Mouse (Mus musculus): ENCODE results near the gene Atp5k. TPM values are rescaled to one million over a fixed set of nuclear protein-coding genes. Genes with fewer than 3 reads are reported as not detected.

Atp5k gene
- 26.6 and 48.0 TPM in 2 replicates for polyA plus RNA-seq (2012; rRNA removed; ENCODE audit: low replicate concordance)

DNA sequence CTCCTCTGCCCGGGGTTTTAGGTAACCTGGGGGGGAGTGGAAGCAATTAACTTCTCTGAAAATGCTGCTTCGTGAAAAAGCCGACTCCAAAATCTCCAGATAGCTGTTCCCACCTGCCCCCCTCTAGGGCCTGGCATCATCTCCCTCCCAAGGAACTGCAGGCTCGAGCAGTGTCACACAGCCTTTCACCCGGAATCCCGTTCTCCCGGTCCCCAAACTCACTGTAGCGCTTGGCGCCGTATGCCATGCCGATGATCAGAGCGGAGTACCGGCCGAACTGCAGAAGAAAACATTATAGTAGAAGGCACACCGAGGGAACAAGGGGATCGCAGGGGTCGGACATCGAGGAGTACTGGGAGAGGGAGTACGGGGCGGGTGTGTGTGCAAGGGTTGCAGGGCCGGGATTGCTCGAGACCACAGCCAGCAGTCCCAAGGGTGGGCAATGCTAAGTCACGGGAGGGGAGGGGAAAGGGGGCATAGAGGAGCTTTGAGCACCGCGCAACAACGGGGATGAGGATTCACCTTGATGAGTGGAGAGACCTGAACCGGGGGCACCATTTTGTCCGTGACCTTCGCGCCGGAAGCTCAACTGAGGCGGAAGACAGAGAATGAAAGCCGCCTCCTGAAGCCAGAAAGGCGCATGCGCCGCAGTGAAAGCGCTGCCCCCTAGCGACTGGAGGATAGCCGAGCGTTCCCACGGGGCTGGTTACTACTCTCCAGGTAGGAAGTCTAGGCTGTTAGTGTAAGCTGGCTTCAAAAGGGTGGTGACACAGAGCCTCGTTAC is at the start of gene Atp5k:
Gene Atp5k, minus strand, starts transcription at position 645 of the 784 bp plus-strand sequence.

GRCm38 (mm10) chr5:108461082-108462065 is 27.1 kb upstream of the Atp5k start, which contains the start of gene Pcgf3:
Pcgf3 (plus strand) TSS chr5:108461232.

GRCm38 (mm10) chr5:108448785-108449668 is 14.8 kb upstream of the Atp5k start, which contains the start of gene Mfsd7a:
Mfsd7a (minus strand) TSS chr5:108448891.

DNA sequence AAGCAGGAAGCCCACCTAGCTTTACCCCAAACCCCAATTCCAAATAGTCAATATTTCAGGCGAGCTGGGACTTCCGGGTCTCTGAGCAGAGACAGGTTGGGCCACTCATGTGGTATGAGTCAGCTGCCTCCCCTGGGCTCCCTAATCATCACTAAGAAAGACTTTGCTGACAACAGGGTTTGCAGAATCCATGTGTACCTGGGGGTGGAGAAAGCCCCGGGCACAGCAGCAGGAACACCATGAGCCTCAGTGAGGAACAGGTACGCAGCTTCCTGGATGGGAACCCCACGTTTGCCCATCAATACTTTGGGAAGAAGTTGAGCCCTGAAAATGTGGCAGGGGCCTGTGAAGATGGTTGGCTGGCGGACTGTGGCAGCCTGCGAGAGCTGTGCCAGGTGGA is 46.0 kb downstream of the Atp5k start, which contains the start of gene Pde6b:
Gene Pde6b, plus strand, starts transcription at position 191 of the 400 bp plus-strand sequence.

Other genes starting within 250 kb of the Atp5k start
- gene Dr1, start 165.6 kb downstream of the Atp5k start, polyA plus RNA-seq (2012; rRNA removed; ENCODE audit: low replicate concordance): 16.5 and 31.6 TPM in 2 replicates
- gene Pigg, start 121.8 kb downstream of the Atp5k start, polyA plus RNA-seq (2012; rRNA removed; ENCODE audit: low replicate concordance): 5.3 and 8.4 TPM in 2 replicates
- gene Gm42517, start 66.5 kb downstream of the Atp5k start, polyA plus RNA-seq (2012; rRNA removed; ENCODE audit: low replicate concordance): 4.7 and 14.9 TPM in 2 replicates
- gene Pde6b, start 46.1 kb downstream of the Atp5k start, polyA plus RNA-seq (2012; rRNA removed; ENCODE audit: low replicate concordance): not detected in 2 replicates
- gene Mfsd7a, start 14.4 kb upstream of the Atp5k start, polyA plus RNA-seq (2012; rRNA removed; ENCODE audit: low replicate concordance): 8.6 and 13.8 TPM in 2 replicates
- 4.6 and 11.1 TPM in 2 replicates for gene Pcgf3, start 26.8 kb upstream of the Atp5k start, polyA plus RNA-seq (2012; rRNA removed; ENCODE audit: low replicate concordance)
- 0.11 and 0.22 TPM in 2 replicates for gene Cplx1, start 115.6 kb upstream of the Atp5k start, polyA plus RNA-seq (2012; rRNA removed; ENCODE audit: low replicate concordance)
- gene Gak, start 195.3 kb upstream of the Atp5k start, polyA plus RNA-seq (2012; rRNA removed; ENCODE audit: low replicate concordance): 81.2 and 87.3 TPM in 2 replicates
- gene Tmem175, start 195.3 kb upstream of the Atp5k start, polyA plus RNA-seq (2012; rRNA removed; ENCODE audit: low replicate concordance): 50.8 and 77.4 TPM in 2 replicates
- gene Idua, start 225.9 kb upstream of the Atp5k start, polyA plus RNA-seq (2012; rRNA removed; ENCODE audit: low replicate concordance): 29.9 and 32.8 TPM in 2 replicates
- 21.7 and 27.2 TPM in 2 replicates for gene Dgkq, start 235.2 kb upstream of the Atp5k start, polyA plus RNA-seq (2012; rRNA removed; ENCODE audit: low replicate concordance)
- 0.13 and 0.70 TPM in 2 replicates for gene Slc26a1, start 241.1 kb upstream of the Atp5k start, polyA plus RNA-seq (2012; rRNA removed; ENCODE audit: low replicate concordance)

All from mammary gland, adult 2 months (tissue).